Mouse (Mus musculus) hindbrain, embryonic 11.5 days (tissue): ENCODE measurements at regions not wholly inside any gene's neighbourhood (a gene's known extent, or its start where the extent isn't known, plus 50 kb on each side); places are given as distances from the start of the nearest gene placed in this dataset.
A peak's percentile ranks its signal among the peaks of the same experiment; 100 is the strongest.

Source experiments
- ATAC-seq: fragments of 200-750 bp; cut with Nextera tagmentation; 2 replicates; pipeline ENCODE4 v1.8.0; 2017; ENCODE audit warnings: mild to moderate bottlenecking, moderate TSS enrichment, moderate library complexity; ENCODE audit not compliant: low FRiP score
- DNase-seq: peaks from one replicate; pipeline ENCODE4 v3.0.0-alpha.2; 2015; ENCODE audit warnings: low spot score
- H3K27ac ChIP-seq: fragments of 300-500 bp; sonication (generic); 2 replicates; pipeline ENCODE4 v1.5.1; 2014; ENCODE audit warnings: mild to moderate bottlenecking, low read depth, low read length
- H3K27me3 ChIP-seq: fragments of 300-500 bp; sonication (generic); 2 replicates; pipeline ENCODE4 v1.6.1; 2014; ENCODE audit warnings: mild to moderate bottlenecking, low read length, moderate library complexity, mixed read lengths; ENCODE audit not compliant: control insufficient read depth, insufficient read depth
- H3K36me3 ChIP-seq: fragments of 300-500 bp; sonication (generic); 2 replicates; pipeline ENCODE4 v1.6.1; 2014; ENCODE audit warnings: mild to moderate bottlenecking, low read length, moderate library complexity, mixed read lengths; ENCODE audit not compliant: control insufficient read depth, insufficient read depth
- H3K4me1 ChIP-seq: fragments of 300-500 bp; sonication (generic); replicated peaks from 2 replicates; pipeline ENCODE4 v1.6.1; 2014; ENCODE audit warnings: low read length, mixed read lengths; ENCODE audit not compliant: control insufficient read depth, insufficient read depth
- H3K4me2 ChIP-seq: fragments of 300-500 bp; sonication (generic); replicated peaks from 2 replicates; pipeline ENCODE4 v1.6.1; 2014; ENCODE audit warnings: mild to moderate bottlenecking, low read depth, low read length
- H3K4me3 ChIP-seq: fragments of 300-500 bp; sonication (generic); 2 replicates; pipeline ENCODE4 v1.5.1; 2014; ENCODE audit warnings: low read depth, low read length
- H3K9ac ChIP-seq: fragments of 300-500 bp; sonication (generic); 2 replicates; pipeline ENCODE4 v1.6.1; 2014; ENCODE audit warnings: low read depth, low read length
- H3K9me3 ChIP-seq: fragments of 300-500 bp; sonication (generic); 2 replicates; pipeline ENCODE4 v1.6.1; 2016; ENCODE audit warnings: low read length; ENCODE audit not compliant: control insufficient read depth
- WGBS: fragments of 180-500 bp; shearing (Covaris S2); extraction: QIAGEN DNeasy Blood & Tissue Kit; methylation state at CpG from one replicate; pipeline ENCODE4 v1.1.7; 2014; 5-methylcytosine and 5-hydroxymethylcytosine counted together

GRCm38 (mm10) chr13:6028878-6029277 lies 167.6 kb downstream of the Klf6 start:
- WGBS: 61% methylated on average over 4 of the region's 4 CpGs
- Histone ChIP-seq H3K36me3 (no peaks in the 10 kb centered on the region), H3K4me1 (no peaks in the 10 kb centered on the region), H3K9ac (no peak overlapping the region), H3K9me3 (no peaks in the 10 kb centered on the region), H3K27ac (no peak overlapping the region), H3K4me2 (no peak overlapping the region), H3K27me3 (no peaks in the 10 kb centered on the region), H3K4me3 (no peak overlapping the region)
- no peak for DNase-seq
- no peak for ATAC-seq

- Histone ChIP-seq H3K27me3 (no peaks in the 10 kb centered on the region), H3K9me3 (no peaks in the 10 kb centered on the region), H3K36me3 (no peaks in the 10 kb centered on the region), H3K4me1 (no peaks in the 10 kb centered on the region), H3K4me3 (no peak overlapping the region), H3K27ac (no peak overlapping the region), H3K9ac (no peak overlapping the region), H3K4me2 (no peak overlapping the region)
- WGBS: 78% methylated on average over 6 of the region's 6 CpGs
- DNase-seq (peak; percentile 32), ATAC-seq (no peak)
Observed at GRCm38 (mm10) chr13:6029461-6029860, 168.2 kb downstream of the Klf6 start.

GRCm38 (mm10) chr13:6030128-6030527 lies 168.8 kb downstream of the Klf6 start:
- no peaks in the 10 kb centered on the region for H3K27me3 ChIP-seq
- no peak overlapping the region for H3K4me2 ChIP-seq
- H3K4me1 ChIP-seq: no peaks in the 10 kb centered on the region
- ATAC-seq: no peak
- whole genome bisulfite sequencing: 58% methylated on average over 2 of the region's 2 CpGs
- H3K9me3 ChIP-seq: no peaks in the 10 kb centered on the region
- no peak overlapping the region for H3K27ac ChIP-seq
- H3K36me3 ChIP-seq: no peaks in the 10 kb centered on the region
- H3K9ac ChIP-seq: no peak overlapping the region
- DNase-seq: peak; percentile 33
- H3K4me3 ChIP-seq: no peak overlapping the region

GRCm38 (mm10) chr13:6040132-6040531 lies 178.8 kb downstream of the Klf6 start:
- Histone ChIP-seq H3K9me3 (no peaks in the 10 kb centered on the region), H3K9ac (no peak overlapping the region), H3K36me3 (no peaks in the 10 kb centered on the region), H3K4me2 (no peak overlapping the region), H3K4me1 (no peaks in the 10 kb centered on the region), H3K4me3 (no peak overlapping the region), H3K27me3 (no peaks in the 10 kb centered on the region), H3K27ac (no peak overlapping the region)
- ATAC-seq (no peak), DNase-seq (no peak)
- 62% methylated on average over 7 of the region's 7 CpGs for WGBS

GRCm38 (mm10) chr13:6040663-6041062 lies 179.4 kb downstream of the Klf6 start:
- Histone ChIP-seq H3K4me1 (no peaks in the 10 kb centered on the region), H3K9ac (no peak overlapping the region), H3K4me2 (no peak overlapping the region), H3K27ac (no peak overlapping the region), H3K36me3 (no peaks in the 10 kb centered on the region), H3K4me3 (no peak overlapping the region), H3K27me3 (no peaks in the 10 kb centered on the region), H3K9me3 (no peaks in the 10 kb centered on the region)
- DNase-seq (no peak), ATAC-seq (no peak)
- WGBS: 91% methylated on average over 2 of the region's 2 CpGs

- no peak for DNase-seq
- Histone ChIP-seq H3K4me3 (no peak overlapping the region), H3K27me3 (no peaks in the 10 kb centered on the region), H3K36me3 (no peaks in the 10 kb centered on the region), H3K9ac (no peak overlapping the region), H3K9me3 (no peaks in the 10 kb centered on the region), H3K4me1 (no peaks in the 10 kb centered on the region), H3K27ac (no peak overlapping the region), H3K4me2 (no peak overlapping the region)
- ATAC-seq: no peak
- 81% methylated on average over 6 of the region's 6 CpGs for WGBS
Observed at GRCm38 (mm10) chr13:6042495-6042894, 181.2 kb downstream of the Klf6 start.

GRCm38 (mm10) chr13:6059515-6060228 lies 198.4 kb downstream of the Klf6 start:
- no peaks in the 10 kb centered on the region for H3K36me3 ChIP-seq
- no peak for ATAC-seq
- H3K9me3 ChIP-seq: no peaks in the 10 kb centered on the region
- H3K4me3 ChIP-seq: no peak overlapping the region
- DNase-seq: peak; percentile 34
- no peak overlapping the region for H3K27ac ChIP-seq
- no peaks in the 10 kb centered on the region for H3K27me3 ChIP-seq
- H3K4me2 ChIP-seq: no peak overlapping the region
- 51% methylated on average over 6 of the region's 6 CpGs for whole genome bisulfite sequencing
- H3K4me1 ChIP-seq: no peaks in the 10 kb centered on the region
- no peak overlapping the region for H3K9ac ChIP-seq

- H3K4me2 ChIP-seq: no peak overlapping the region
- no peak overlapping the region for H3K4me3 ChIP-seq
- DNase-seq: no peak
- no peak for ATAC-seq
- no peaks in the 10 kb centered on the region for H3K27me3 ChIP-seq
- no peaks in the 10 kb centered on the region for H3K4me1 ChIP-seq
- no peak overlapping the region for H3K27ac ChIP-seq
- no peak overlapping the region for H3K9ac ChIP-seq
- no peaks in the 10 kb centered on the region for H3K9me3 ChIP-seq
- 55% methylated on average over 8 of the region's 8 CpGs for WGBS
- H3K36me3 ChIP-seq: no peaks in the 10 kb centered on the region
Observed at GRCm38 (mm10) chr13:6060229-6060845, 199.1 kb downstream of the Klf6 start.

- no peaks in the 10 kb centered on the region for H3K9me3 ChIP-seq
- H3K4me3 ChIP-seq: no peak overlapping the region
- no peak overlapping the region for H3K27ac ChIP-seq
- WGBS: 90% methylated on average over 4 of the region's 4 CpGs
- no peaks in the 10 kb centered on the region for H3K4me1 ChIP-seq
- H3K4me2 ChIP-seq: no peak overlapping the region
- H3K27me3 ChIP-seq: no peaks in the 10 kb centered on the region
- no peaks in the 10 kb centered on the region for H3K36me3 ChIP-seq
- DNase-seq: no peak
- H3K9ac ChIP-seq: no peak overlapping the region
- ATAC-seq: no peak
Observed at GRCm38 (mm10) chr13:6062305-6062704, 201.0 kb downstream of the Klf6 start.
